Mouse (Mus musculus) R1 (cell line): ENCODE measurements at regions not wholly inside any gene's neighbourhood (a gene's known extent, or its start where the extent isn't known, plus 50 kb on each side); places are given as distances from the start of the nearest gene placed in this dataset.

ENCODE experiments used
- DNase-seq: peaks from one replicate; pipeline ENCODE4 v3.0.0-alpha.2; 2018; ENCODE audit warnings: low read depth, low spot score

- DNase-seq, result no peak
Measured at GRCm38 (mm10) chr16:58354551-58354950, 53.7 kb upstream of the Dcbld2 start.
